Mouse (Mus musculus): ENCODE data around the gene Fblim1. TPM values are rescaled to one million over a fixed set of nuclear protein-coding genes. Genes with fewer than 3 reads are reported as not detected.

The Fblim1 gene
- polyA plus RNA-seq, 1 experiment from 2014 or later: 24.0 TPM

DNA sequence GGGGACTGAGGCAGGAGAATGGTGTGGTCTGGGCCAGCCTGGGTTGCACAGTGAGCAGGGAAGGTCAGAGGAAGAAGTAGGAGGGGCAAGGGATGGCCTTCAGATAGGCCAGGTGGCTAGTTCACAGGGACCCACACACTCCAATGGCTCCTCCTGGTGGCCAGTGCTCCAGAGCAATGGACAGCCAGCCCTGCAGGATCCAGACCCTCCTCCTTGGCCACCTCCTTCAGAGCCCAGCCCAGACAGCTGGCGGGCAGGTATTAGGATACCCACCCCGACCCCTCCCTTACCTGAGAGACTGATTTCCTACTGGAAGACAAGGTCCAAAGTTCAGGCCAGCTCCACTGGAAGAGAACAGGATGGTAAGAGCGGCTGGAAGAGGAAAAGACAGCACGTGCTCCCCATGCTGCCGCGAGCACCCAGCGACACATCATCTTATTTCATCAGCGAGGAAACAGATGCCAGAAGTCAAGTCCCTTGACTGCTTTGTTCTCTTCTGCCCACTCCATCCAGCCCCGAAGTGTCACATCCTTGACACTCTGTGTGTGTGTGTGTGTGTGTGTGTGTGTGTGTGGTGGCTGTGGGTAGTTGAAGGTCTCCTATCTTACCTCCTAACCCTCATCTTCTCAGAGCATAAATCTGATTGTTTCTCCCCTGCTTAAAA lies 10.2 kb downstream of the Fblim1 start:
- H3K36me3 ChIP-seq: peaks cover 15% of the 10 kb centered on the region; the same call in 1 of the 2 replicates
- no peak for ATAC-seq
- 82% methylated on average over 9 of the region's 9 CpGs for WGBS
- H3K4me2 ChIP-seq (replicated peaks): no peak overlapping the region
- no peak overlapping the region for H3K4me3 ChIP-seq (replicated peaks)
- H3K9me3 ChIP-seq: no peaks in the 10 kb centered on the region
- H3K4me1 ChIP-seq (replicated peaks): peaks cover 22% of the 10 kb centered on the region
- peaks cover 23% of the 10 kb centered on the region for H3K27me3 ChIP-seq
- H3K27ac ChIP-seq: no peak overlapping the region
- no peak overlapping the region for H3K9ac ChIP-seq (replicated peaks)

DNA sequence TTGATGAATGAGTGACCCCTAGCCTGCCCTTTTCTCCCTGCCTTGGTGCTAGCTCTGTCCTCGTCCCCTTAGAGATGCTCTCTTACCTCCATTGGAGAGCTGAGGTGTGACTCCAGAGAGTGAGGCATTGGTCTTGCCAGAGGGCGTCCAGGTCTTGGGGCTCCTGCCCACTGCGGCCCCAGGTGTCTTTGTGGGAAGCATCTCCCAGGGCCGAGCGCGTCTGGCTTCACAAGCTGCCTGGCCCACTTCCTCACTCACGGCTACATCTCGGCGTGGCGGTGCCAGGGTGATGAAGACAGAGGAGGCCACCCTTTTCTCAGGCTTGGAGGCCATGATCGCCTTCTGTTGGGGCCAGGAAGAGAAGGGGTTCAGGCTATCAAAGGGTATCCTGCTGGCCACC lies 10.8 kb downstream of the Fblim1 start:
- Histone ChIP-seq H3K27ac (no peak overlapping the region), H3K4me1 (replicated peaks) (peaks cover 22% of the 10 kb centered on the region), H3K36me3 (peaks cover 15% of the 10 kb centered on the region; the same call in 1 of the 2 replicates), H3K9ac (replicated peaks) (no peak overlapping the region), H3K9me3 (no peaks in the 10 kb centered on the region), H3K27me3 (peaks cover 23% of the 10 kb centered on the region), H3K4me3 (replicated peaks) (no peak overlapping the region), H3K4me2 (replicated peaks) (no peak overlapping the region)
- no peak for ATAC-seq
- 92% methylated on average over 11 of the region's 11 CpGs for WGBS

DNA sequence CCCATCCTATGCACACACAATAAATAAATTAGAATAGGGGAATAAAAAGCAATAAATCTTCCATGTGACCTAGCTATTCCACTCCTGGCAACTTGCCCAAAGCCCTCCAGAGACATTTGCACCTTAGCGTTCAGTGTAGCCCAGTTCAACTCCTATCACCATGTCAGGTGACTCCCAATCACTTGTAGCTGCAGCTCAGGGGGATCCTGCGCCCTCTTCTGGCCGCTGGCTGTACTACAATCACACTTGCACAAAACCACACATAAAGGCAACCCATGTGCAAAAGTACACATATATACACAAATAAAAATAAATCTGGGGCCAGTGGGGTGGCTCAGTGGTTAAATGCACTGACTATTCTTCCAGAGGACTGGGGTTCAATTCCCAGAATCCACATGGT lies 14.3 kb downstream of the Fblim1 start:
- no peak for ATAC-seq
- H3K4me1 ChIP-seq (replicated peaks): no peaks in the 10 kb centered on the region
- no peak overlapping the region for H3K4me3 ChIP-seq (replicated peaks)
- H3K9ac ChIP-seq (replicated peaks): no peak overlapping the region
- H3K9me3 ChIP-seq: no peaks in the 10 kb centered on the region
- no peak overlapping the region for H3K27ac ChIP-seq
- H3K4me2 ChIP-seq (replicated peaks): no peak overlapping the region
- peaks cover 21% of the 10 kb centered on the region; the same call in 1 of the 2 replicates for H3K36me3 ChIP-seq
- whole genome bisulfite sequencing: 18% methylated on average over 3 of the region's 3 CpGs
- no peaks in the 10 kb centered on the region for H3K27me3 ChIP-seq

DNA sequence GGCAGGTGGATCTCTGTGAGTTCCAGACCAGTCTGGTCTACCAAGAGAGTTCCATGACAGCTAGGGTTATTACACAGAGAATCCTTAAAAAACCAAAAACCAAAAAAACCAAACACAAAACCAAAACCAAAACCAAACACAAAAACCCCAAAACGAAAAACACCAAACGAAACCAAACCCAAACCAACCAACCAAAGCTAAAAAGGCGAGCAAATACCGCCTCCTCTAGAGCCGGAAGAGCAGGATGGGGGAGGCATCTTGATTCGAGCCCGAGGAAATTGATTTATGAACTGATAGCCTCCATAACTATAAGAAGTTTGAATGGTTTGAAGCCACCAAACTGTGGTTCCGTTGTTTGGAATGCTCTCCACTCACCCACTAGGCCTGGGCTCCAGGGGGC lies 22.0 kb downstream of the Fblim1 start:
- Histone ChIP-seq H3K9ac (replicated peaks) (no peak overlapping the region), H3K4me3 (replicated peaks) (no peak overlapping the region), H3K27ac (no peak overlapping the region), H3K27me3 (no peaks in the 10 kb centered on the region), H3K9me3 (no peaks in the 10 kb centered on the region), H3K4me2 (replicated peaks) (no peak overlapping the region), H3K36me3 (peaks cover 6% of the 10 kb centered on the region), H3K4me1 (replicated peaks) (no peaks in the 10 kb centered on the region)
- no peak for ATAC-seq
- WGBS: 94% methylated on average over 8 of the region's 8 CpGs

DNA sequence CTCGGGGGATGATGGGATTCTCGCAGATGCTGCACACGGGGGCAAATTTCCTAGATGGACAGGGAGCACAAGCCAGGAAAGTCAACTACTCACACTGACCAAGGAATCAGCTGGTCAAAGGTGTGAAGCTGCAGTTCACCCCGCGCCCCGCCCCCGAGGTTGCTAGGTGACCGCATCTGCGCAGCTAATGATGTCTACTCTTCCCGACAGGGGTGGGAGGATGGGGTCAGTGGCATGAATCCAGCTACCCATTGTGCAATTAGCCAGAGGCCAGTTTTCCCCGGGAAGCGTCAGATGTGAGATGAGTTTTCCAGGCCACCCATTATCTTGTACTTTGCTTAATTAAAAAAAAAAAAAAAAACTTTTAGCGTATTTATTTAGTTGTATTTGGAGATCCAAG lies 24.8 kb downstream of the Fblim1 start:
- H3K9ac ChIP-seq (replicated peaks): no peak overlapping the region
- no peaks in the 10 kb centered on the region for H3K9me3 ChIP-seq
- no peaks in the 10 kb centered on the region for H3K27me3 ChIP-seq
- H3K27ac ChIP-seq: no peak overlapping the region
- WGBS: 88% methylated on average over 13 of the region's 13 CpGs
- no peaks in the 10 kb centered on the region for H3K4me1 ChIP-seq (replicated peaks)
- H3K4me2 ChIP-seq (replicated peaks): no peak overlapping the region
- no peak for ATAC-seq
- H3K36me3 ChIP-seq: peaks cover 15% of the 10 kb centered on the region
- H3K4me3 ChIP-seq (replicated peaks): no peak overlapping the region

DNA sequence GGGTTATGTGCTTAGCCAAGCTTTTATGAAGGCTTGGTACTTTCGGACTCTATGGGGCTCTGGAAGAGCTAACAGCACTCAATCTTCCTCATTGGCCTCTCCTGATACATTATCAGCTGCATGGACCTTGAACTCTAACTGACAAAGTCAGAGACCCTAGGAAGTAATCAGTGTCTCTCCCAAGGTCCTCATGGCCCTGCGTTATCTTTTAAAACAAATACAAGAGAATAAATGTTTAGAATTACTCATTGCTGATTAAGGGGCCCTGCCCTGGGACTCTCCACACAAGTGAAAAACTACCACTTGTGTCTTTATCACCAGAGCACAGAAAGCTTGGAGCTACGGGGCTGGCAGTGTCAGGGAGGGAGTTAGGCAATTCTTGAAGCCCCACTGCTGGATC lies 27.1 kb downstream of the Fblim1 start:
- ATAC-seq: no peak
- Histone ChIP-seq H3K9ac (replicated peaks) (no peak overlapping the region), H3K9me3 (no peaks in the 10 kb centered on the region), H3K36me3 (peaks cover 10% of the 10 kb centered on the region; the same call in 1 of the 2 replicates), H3K4me2 (replicated peaks) (no peak overlapping the region), H3K27ac (no peak overlapping the region), H3K4me1 (replicated peaks) (no peaks in the 10 kb centered on the region), H3K27me3 (no peaks in the 10 kb centered on the region), H3K4me3 (replicated peaks) (no peak overlapping the region)
- 87% methylated on average over 3 of the region's 3 CpGs for WGBS

DNA sequence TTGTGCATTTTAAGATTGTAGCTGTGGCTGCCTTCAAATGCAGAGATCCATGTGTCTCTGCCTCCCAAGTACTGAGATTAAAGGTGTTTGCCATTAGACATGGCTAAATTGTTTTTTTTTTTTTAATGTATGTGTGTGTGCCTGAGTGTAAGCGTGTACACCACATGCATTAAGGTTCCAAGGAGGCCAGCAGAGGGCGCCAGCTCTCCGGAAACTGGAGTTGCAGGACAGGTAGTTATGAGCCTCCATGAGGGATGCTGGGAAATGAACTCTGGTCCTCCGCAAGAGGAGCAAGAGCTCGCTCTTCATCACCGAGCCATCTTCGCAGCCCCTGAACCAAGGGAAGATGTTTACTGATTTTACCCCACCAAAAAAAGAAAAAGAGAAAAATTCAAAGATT lies 29.0 kb downstream of the Fblim1 start:
- H3K4me3 ChIP-seq (replicated peaks): no peak overlapping the region
- no peaks in the 10 kb centered on the region for H3K4me1 ChIP-seq (replicated peaks)
- peaks cover 10% of the 10 kb centered on the region; the same call in 1 of the 2 replicates for H3K36me3 ChIP-seq
- no peak for ATAC-seq
- H3K9ac ChIP-seq (replicated peaks): no peak overlapping the region
- H3K9me3 ChIP-seq: no peaks in the 10 kb centered on the region
- no peaks in the 10 kb centered on the region for H3K27me3 ChIP-seq
- H3K27ac ChIP-seq: no peak overlapping the region
- WGBS: 91% methylated on average over 7 of the region's 7 CpGs
- H3K4me2 ChIP-seq (replicated peaks): no peak overlapping the region

DNA sequence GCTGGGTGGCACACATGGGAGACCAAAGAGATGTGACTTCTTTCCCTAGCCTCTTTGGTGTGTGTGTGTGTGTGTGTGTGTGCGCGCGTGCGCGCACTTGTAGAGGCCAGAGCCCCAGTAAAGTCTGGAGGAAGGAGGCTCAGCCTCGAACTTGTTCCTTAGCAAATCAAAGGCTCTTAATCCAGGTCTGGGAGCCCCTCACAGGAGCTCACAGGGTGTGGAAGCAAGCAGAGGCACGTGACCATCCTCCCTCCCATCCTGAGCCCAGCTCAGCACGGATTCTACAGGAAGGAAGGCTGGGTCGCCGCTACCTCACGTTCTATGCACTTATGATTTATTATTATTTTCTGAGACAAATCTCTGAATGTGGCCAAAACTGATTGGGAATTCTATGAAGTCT lies 29.5 kb downstream of the Fblim1 start:
- H3K27me3 ChIP-seq: no peaks in the 10 kb centered on the region
- ATAC-seq: no peak
- WGBS: 87% methylated on average over 11 of the region's 11 CpGs

DNA sequence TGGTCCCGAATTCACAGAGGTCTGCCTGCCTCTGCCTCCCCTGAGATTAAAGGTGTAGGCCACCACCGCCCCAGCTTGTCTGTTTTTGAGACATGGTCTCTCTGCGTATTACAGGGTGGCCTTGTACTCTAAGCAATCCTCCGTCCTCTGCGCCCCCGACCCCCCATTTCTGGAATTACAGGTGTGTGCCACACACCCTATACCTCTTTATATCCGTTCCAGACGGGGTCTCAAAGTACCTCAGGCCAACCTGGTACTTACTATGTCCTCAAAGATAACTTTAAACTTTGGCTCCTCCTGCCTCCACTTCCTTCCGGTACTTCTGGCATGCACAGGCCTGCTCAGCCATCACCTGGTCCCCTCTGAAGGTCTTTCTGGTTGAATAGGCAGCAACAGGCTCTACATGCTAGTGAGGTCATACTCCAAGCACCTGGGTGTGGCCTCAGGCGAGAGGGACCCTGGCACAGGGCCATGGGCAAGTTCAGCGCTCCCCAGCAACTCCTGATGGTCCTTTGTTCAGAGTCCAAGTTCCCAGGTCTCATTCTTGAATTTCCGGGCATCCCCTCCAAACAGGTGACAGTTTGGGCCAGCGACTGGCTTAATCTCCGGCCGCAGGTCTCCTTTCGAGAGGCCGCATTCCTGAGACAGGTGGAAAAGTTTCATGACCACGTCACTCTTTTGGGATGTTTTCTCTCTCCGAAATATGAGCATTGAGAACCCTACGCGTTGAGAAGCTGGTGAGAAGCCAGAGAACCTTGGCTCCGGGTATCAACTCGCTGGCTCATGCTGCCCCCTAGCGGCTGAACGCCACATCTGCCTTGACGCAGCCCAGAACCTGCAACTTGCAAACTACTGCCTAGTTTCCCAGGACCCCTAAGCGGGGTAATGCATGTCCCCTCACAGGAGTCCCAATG lies 30.9 kb downstream of the Fblim1 start:
- ATAC-seq: peak; percentile 72
- H3K27me3 ChIP-seq: no peaks in the 10 kb centered on the region
- no peak overlapping the region for H3K9ac ChIP-seq (replicated peaks)
- WGBS: 46% methylated on average over 27 of the region's 27 CpGs
- no peak overlapping the region for H3K4me3 ChIP-seq (replicated peaks)
- peaks cover 8% of the 10 kb centered on the region; the same call in 1 of the 2 replicates for H3K36me3 ChIP-seq
- H3K9me3 ChIP-seq: no peaks in the 10 kb centered on the region
- no peak overlapping the region for H3K4me2 ChIP-seq (replicated peaks)
- H3K27ac ChIP-seq: no peak overlapping the region
- H3K4me1 ChIP-seq (replicated peaks): no peaks in the 10 kb centered on the region

More for the DNA sequence above, 29.5 kb downstream of the Fblim1 start:
- Histone ChIP-seq H3K4me2 (replicated peaks) (no peak overlapping the region), H3K9me3 (no peaks in the 10 kb centered on the region), H3K4me3 (replicated peaks) (no peak overlapping the region), H3K9ac (replicated peaks) (no peak overlapping the region), H3K4me1 (replicated peaks) (no peaks in the 10 kb centered on the region), H3K27ac (no peak overlapping the region), H3K36me3 (peaks cover 10% of the 10 kb centered on the region; the same call in 1 of the 2 replicates)

DNA sequence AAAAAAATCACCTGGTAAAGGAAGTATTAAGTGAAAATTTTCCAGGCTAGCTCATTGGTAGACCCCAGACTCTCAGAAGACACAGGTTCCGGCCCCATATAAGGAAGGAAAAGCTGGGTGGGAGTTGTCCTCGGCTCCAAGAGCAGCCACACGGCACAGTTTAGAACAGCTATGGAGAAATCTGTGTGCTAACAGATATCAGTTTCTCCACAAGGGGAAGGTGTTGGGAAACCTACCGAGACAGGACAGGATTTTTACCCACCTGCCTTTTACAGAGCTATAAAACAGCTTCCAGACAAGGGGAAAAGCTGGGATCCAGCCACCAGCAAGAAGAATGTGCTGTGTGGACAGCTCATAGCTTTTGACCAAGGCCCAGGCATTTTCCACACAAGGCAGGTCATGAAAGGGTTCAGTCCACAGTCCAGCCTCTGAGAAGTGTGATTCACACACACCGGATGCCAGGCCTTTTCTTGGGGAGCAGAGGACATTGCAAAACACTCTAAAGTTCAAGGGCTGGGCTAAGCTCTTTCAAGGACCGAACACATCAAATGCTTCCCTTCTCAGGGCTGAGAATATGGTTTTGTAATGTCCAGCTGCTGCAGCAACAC lies 32.4 kb downstream of the Fblim1 start:
- no peak for ATAC-seq
- 75% methylated on average over 6 of the region's 6 CpGs for WGBS
- H3K4me3 ChIP-seq (replicated peaks): no peak overlapping the region
- H3K4me2 ChIP-seq (replicated peaks): no peak overlapping the region
- H3K9ac ChIP-seq (replicated peaks): no peak overlapping the region
- no peaks in the 10 kb centered on the region for H3K4me1 ChIP-seq (replicated peaks)
- peaks cover 8% of the 10 kb centered on the region; the same call in 1 of the 2 replicates for H3K36me3 ChIP-seq
- H3K27me3 ChIP-seq: no peaks in the 10 kb centered on the region
- H3K27ac ChIP-seq: no peak overlapping the region
- H3K9me3 ChIP-seq: no peaks in the 10 kb centered on the region

DNA sequence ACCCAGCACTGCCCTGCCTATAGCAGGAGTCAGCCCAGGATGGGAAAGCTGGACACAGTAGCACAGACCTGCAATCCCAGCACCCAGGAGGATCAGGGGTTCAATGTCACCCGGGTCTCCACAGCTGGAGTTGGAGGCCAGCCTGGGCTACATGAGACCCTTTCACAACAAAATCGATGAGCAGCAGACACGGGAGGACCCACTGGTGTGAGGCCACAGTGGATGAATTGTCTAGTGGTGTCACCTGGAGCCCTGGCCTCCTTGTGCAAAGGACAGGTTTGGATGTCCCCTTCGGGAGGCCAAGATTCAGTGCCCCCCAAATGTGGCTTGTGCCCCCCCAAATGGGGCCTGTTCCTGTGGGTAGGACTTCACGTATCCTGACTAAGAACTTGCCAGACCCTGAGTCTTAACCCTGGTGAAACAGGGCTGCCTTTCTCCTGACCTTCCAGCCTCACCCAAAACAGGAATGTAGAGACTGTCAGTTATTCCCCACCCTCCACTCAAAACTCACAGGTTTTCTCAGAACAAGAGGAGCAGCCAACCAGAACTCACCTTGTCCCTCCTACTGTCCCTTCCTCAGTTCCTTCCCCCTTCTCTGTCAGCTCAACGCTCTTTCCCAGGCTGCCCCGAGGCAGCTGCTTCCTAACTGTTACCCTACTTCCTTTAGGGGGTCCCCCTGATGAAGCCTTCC lies 33.1 kb downstream of the Fblim1 start:
- no peaks in the 10 kb centered on the region for H3K27me3 ChIP-seq
- no peak overlapping the region for H3K9ac ChIP-seq (replicated peaks)
- H3K9me3 ChIP-seq: no peaks in the 10 kb centered on the region
- no peaks in the 10 kb centered on the region for H3K4me1 ChIP-seq (replicated peaks)
- no peak for ATAC-seq
- H3K36me3 ChIP-seq: peaks cover 8% of the 10 kb centered on the region; the same call in 1 of the 2 replicates
- 79% methylated on average over 7 of the region's 7 CpGs for WGBS
- no peak overlapping the region for H3K27ac ChIP-seq
- H3K4me3 ChIP-seq (replicated peaks): no peak overlapping the region
- no peak overlapping the region for H3K4me2 ChIP-seq (replicated peaks)

Data from midbrain, embryonic 13.5 days (tissue).